Mouse (Mus musculus): Measurements from ENCODE around the gene Atp2a2. TPM values are rescaled to one million over a fixed set of nuclear protein-coding genes. Genes with fewer than 3 reads are reported as not detected.

Gene Atp2a2
- polyA plus RNA-seq, 1 experiment from 2014 or later = 40.0 TPM

DNA sequence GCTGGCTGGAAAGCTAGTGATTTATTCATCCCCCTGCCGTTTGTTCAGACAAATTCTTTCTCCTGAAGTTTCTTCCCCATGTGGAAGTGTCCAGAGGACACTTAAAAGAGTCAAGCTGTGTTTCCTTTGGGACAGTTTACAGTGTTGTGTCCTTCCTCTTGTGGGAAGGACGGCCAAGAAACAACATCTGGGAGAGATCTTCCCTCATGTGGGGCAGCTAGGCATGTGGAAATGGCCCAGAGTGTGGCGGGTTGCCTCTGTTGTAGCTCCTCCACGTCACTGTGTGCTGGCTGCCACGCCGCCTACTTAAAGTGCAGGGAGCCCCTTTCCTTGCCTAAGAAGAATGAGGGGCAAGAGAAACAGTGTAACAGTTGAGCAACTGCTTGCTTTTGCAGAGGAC is 89.2 kb downstream of the Atp2a2 start:
- Histone ChIP-seq H3K4me1 (replicated peaks) (no peaks in the 10 kb centered on the region), H3K4me3 (replicated peaks) (no peak overlapping the region), H3K27ac (no peak overlapping the region), H3K36me3 (peaks cover 12% of the 10 kb centered on the region), H3K9me3 (no peaks in the 10 kb centered on the region; the same call in 1 of the 2 replicates), H3K27me3 (no peaks in the 10 kb centered on the region), H3K4me2 (replicated peaks) (no peak overlapping the region), H3K9ac (replicated peaks) (no peak overlapping the region)
- no peak for ATAC-seq
- 73% methylated on average over 6 of the region's 6 CpGs for WGBS

DNA sequence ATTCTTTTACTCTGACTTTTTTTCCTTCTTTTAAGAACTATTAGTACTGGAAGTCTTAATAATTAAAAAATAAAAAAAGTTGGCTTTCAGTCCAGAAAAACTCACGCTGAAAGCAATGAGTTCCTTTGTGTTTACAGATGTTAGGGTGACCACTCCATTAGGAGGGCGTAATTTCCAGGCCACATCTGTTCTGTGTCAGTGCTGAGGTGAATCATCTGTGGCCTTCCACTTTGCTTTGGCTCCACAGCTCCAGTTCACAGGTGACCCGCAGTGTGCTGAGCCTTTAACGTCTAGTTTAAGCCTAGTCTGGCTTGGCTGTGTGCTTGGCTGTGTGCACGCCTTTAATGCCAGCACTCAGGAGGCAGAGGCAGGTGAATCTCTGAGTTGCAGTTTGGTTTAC is 90.1 kb downstream of the Atp2a2 start:
- Histone ChIP-seq H3K27ac (no peak overlapping the region), H3K4me3 (replicated peaks) (no peak overlapping the region), H3K36me3 (peaks cover 16% of the 10 kb centered on the region), H3K9me3 (no peaks in the 10 kb centered on the region; the same call in 1 of the 2 replicates), H3K4me2 (replicated peaks) (no peak overlapping the region), H3K27me3 (no peaks in the 10 kb centered on the region), H3K9ac (replicated peaks) (no peak overlapping the region), H3K4me1 (replicated peaks) (no peaks in the 10 kb centered on the region)
- 88% methylated on average over 5 of the region's 5 CpGs for WGBS
- no peak for ATAC-seq

DNA sequence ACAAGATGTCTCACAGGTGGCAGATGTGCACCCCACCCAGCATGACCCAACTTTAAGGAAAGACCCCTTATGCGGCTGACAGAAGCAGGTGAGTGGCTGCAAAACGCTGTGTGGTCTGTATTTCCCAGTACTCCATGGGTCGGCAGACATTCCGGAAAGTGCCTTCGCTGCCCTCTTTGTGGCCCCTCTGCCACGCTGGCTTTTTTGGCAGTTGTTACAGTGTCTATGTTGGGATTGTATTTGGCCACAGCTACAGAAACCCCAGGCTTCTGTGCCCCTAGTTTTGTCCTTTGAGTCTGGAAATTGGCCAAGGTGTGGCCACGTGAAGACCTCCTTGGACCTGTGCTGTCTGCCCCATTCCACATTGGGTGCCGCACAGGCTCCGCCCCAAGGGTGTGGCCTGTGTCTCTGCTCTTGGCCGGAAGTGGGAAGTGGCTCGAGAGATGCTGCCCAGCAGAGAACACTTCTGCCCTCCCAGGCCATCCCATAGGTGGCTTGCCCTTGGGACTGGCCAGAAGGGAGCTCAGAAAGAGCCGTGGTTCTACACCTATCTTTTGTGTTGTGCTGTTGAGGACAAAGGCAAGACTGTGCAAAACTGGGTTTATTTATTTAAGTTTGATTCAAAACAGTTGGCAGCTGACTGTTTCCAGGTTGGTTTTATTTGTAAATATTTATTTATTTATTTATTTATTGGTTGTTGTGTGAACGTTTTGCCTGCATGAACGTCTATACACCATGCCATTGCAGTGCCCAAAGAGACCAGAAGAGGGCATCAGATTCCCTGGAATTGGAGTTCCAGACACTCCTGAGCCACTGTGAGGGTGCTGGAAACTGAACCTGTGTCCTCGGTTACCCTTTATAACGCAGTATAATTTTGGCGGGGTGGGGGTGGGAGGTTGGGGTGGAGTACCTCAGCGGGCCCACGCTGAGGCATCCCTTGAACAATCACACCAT is 92.1 kb downstream of the Atp2a2 start:
- Histone ChIP-seq H3K4me2 (replicated peaks) (no peak overlapping the region), H3K9ac (replicated peaks) (no peak overlapping the region), H3K27me3 (no peaks in the 10 kb centered on the region), H3K36me3 (peaks cover 36% of the 10 kb centered on the region), H3K27ac (no peak overlapping the region), H3K4me3 (replicated peaks) (no peak overlapping the region), H3K9me3 (peaks cover 3% of the 10 kb centered on the region; the same call in 1 of the 2 replicates), H3K4me1 (replicated peaks) (no peaks in the 10 kb centered on the region)
- ATAC-seq = no peak
- 89% methylated on average over 19 of the region's 19 CpGs for WGBS

DNA sequence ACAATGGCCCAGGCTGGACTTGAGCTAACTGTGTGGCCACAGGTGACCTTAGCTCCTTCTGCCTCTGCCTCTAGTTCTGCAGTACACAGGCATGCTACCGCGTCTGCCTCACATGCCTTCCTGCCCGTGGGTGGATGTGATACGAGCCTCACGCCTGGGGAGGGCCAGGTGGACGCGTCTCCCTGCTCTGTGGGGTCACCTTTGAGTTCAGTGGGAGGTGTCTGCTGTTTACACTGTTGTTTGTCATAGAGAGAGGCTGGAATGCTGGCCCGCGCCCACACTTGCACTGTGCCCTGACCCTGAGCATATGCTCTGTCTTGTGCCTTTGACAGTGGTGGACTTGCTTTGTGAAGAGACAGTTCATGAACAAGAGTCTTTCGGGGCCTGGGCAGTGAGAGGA is 96.5 kb downstream of the Atp2a2 start:
- 96% methylated on average over 10 of the region's 10 CpGs for WGBS
- H3K4me1 ChIP-seq (replicated peaks) = 0 out of 2 replicates have a peak, but pooled peaks cover 4% of the 10 kb centered on the region
- peaks cover 3% of the 10 kb centered on the region; the same call in 1 of the 2 replicates for H3K9me3 ChIP-seq
- H3K27me3 ChIP-seq = no peaks in the 10 kb centered on the region
- no peak for ATAC-seq
- H3K4me3 ChIP-seq (replicated peaks) = no peak overlapping the region
- no peak overlapping the region for H3K4me2 ChIP-seq (replicated peaks)
- no peak overlapping the region for H3K9ac ChIP-seq (replicated peaks)
- H3K36me3 ChIP-seq = peaks cover 72% of the 10 kb centered on the region
- no peak overlapping the region for H3K27ac ChIP-seq

Other genes with a start within 250 kb of the Atp2a2 start
- 6.2 and 6.4 TPM in 2 replicates for gene Tctn1, start 237.8 kb downstream of the Atp2a2 start, polyA plus RNA-seq (2015; fragmentation: Nextera tagmentation; extraction: Ambion mirVana)
- gene Pptc7, start 217.9 kb downstream of the Atp2a2 start, polyA plus RNA-seq (2015; fragmentation: Nextera tagmentation; extraction: Ambion mirVana) = 8.0 and 9.1 TPM in 2 replicates
- 21.8 and 22.6 TPM in 2 replicates for gene Rad9b, start 148.0 kb downstream of the Atp2a2 start, polyA plus RNA-seq (2015; fragmentation: Nextera tagmentation; extraction: Ambion mirVana)
- gene Vps29, start 147.9 kb downstream of the Atp2a2 start, polyA plus RNA-seq (2015; fragmentation: Nextera tagmentation; extraction: Ambion mirVana) = 260 and 269 TPM in 2 replicates
- 50.8 and 51.8 TPM in 2 replicates for gene Gpn3, start 130.3 kb downstream of the Atp2a2 start, polyA plus RNA-seq (2015; fragmentation: Nextera tagmentation; extraction: Ambion mirVana)
- 128 and 135 TPM in 2 replicates for gene Fam216a, start 129.9 kb downstream of the Atp2a2 start, polyA plus RNA-seq (2015; fragmentation: Nextera tagmentation; extraction: Ambion mirVana)
- 140 and 173 TPM in 2 replicates for gene Arpc3, start 110.3 kb downstream of the Atp2a2 start, polyA plus RNA-seq (2015; fragmentation: Nextera tagmentation; extraction: Ambion mirVana)
- 52.7 and 53.9 TPM in 2 replicates for gene Anapc7, start 80.5 kb downstream of the Atp2a2 start, polyA plus RNA-seq (2015; fragmentation: Nextera tagmentation; extraction: Ambion mirVana)
- gene Ift81, start 112.3 kb upstream of the Atp2a2 start, polyA plus RNA-seq (2015; fragmentation: Nextera tagmentation; extraction: Ambion mirVana) = 76.2 and 84.5 TPM in 2 replicates
- gene P2rx7, start 141.7 kb upstream of the Atp2a2 start, polyA plus RNA-seq (2015; fragmentation: Nextera tagmentation; extraction: Ambion mirVana) = 2.3 and 2.7 TPM in 2 replicates
- gene P2rx4, start 205.3 kb upstream of the Atp2a2 start, polyA plus RNA-seq (2015; fragmentation: Nextera tagmentation; extraction: Ambion mirVana) = 10.3 and 14.5 TPM in 2 replicates

Measured in midbrain, embryonic 13.5 days (tissue).